Mouse (Mus musculus) cerebellum, adult 11-12 months (tissue): ENCODE measurements around the gene Tbc1d2b.

Source experiments
- DNase-seq: peaks from one replicate; pipeline ENCODE4 v3.0.0; 2022

Tbc1d2b gene

GRCm38 (mm10) chr9:90241041-90241440 is 29.6 kb downstream of the Tbc1d2b start:
- no peak for DNase-seq

- DNase-seq = no peak
These were observed 30.0 kb downstream of the Tbc1d2b start for GRCm38 (mm10) chr9:90240560-90240959.

GRCm38 (mm10) chr9:90237232-90238062 is 33.2 kb downstream of the Tbc1d2b start:
- DNase-seq = no peak

- no peak for DNase-seq
These were observed 33.8 kb downstream of the Tbc1d2b start for GRCm38 (mm10) chr9:90236817-90237216.

- DNase-seq = no peak
These were observed 35.2 kb downstream of the Tbc1d2b start for GRCm38 (mm10) chr9:90235258-90235882.

GRCm38 (mm10) chr9:90234786-90235185 is 35.8 kb downstream of the Tbc1d2b start:
- DNase-seq = no peak

- no peak for DNase-seq
These were observed 36.6 kb downstream of the Tbc1d2b start for GRCm38 (mm10) chr9:90233906-90234419.

- no peak for DNase-seq
These were observed 37.6 kb downstream of the Tbc1d2b start for GRCm38 (mm10) chr9:90232781-90233690.

GRCm38 (mm10) chr9:90227171-90227570 is 43.4 kb downstream of the Tbc1d2b start:
- DNase-seq = no peak

- no peak for DNase-seq
These were observed 43.9 kb downstream of the Tbc1d2b start for GRCm38 (mm10) chr9:90226742-90227096.

GRCm38 (mm10) chr9:90226081-90226741 is 44.4 kb downstream of the Tbc1d2b start:
- DNase-seq = no peak

GRCm38 (mm10) chr9:90222275-90222674 is 48.3 kb downstream of the Tbc1d2b start:
- DNase-seq = peak; percentile 37

- DNase-seq = no peak
These were observed 53.1 kb downstream of the Tbc1d2b start for GRCm38 (mm10) chr9:90217501-90217900.

- DNase-seq = no peak
These were observed 54.2 kb downstream of the Tbc1d2b start for GRCm38 (mm10) chr9:90216259-90217001.

GRCm38 (mm10) chr9:90213127-90213526 is 57.5 kb downstream of the Tbc1d2b start:
- DNase-seq = peak; percentile 65

- DNase-seq = no peak
These were observed 61.9 kb downstream of the Tbc1d2b start for GRCm38 (mm10) chr9:90208655-90209054.

- no peak for DNase-seq
These were observed 62.8 kb downstream of the Tbc1d2b start for GRCm38 (mm10) chr9:90207808-90208207.

- DNase-seq = peak; percentile 57
These were observed 64.1 kb downstream of the Tbc1d2b start for GRCm38 (mm10) chr9:90206500-90206899.

GRCm38 (mm10) chr9:90204396-90204915 is 66.1 kb downstream of the Tbc1d2b start:
- no peak for DNase-seq

GRCm38 (mm10) chr9:90203233-90203632 is 67.4 kb downstream of the Tbc1d2b start:
- DNase-seq = no peak

- no peak for DNase-seq
These were observed 69.1 kb downstream of the Tbc1d2b start for GRCm38 (mm10) chr9:90201541-90201940.

- DNase-seq = no peak
These were observed 69.5 kb downstream of the Tbc1d2b start for GRCm38 (mm10) chr9:90201096-90201495.
